Mouse (Mus musculus) myocyte (in vitro differentiated cells): Measurements from ENCODE around the gene Sdhd.

ENCODE experiments used
- CEBPB ChIP-seq: IDR thresholded peaks from 2 replicates; pipeline ENCODE4 v1.6.1; 2011; ENCODE audit warnings: mild to moderate bottlenecking, moderate library complexity; ENCODE audit not compliant: poor library complexity, insufficient read depth, severe bottlenecking
- E2F4 ChIP-seq: IDR thresholded peaks from one replicate; pipeline ENCODE4 v1.6.1; 2011; ENCODE audit warnings: mild to moderate bottlenecking, control low read depth, moderate library complexity; ENCODE audit not compliant: insufficient read depth
- MYOD1 ChIP-seq, 3 experiments: IDR thresholded peaks; one replicate each; pipeline ENCODE4 v1.6.1; 2011; ENCODE audit warnings: control low read depth in 2 of 3, low read depth in 2 of 3, mild to moderate bottlenecking in 2 of 3, moderate library complexity in 1 of 3; ENCODE audit not compliant: insufficient read length in 2 of 3, control insufficient read depth in 1 of 3
- MYOG ChIP-seq, 3 experiments: IDR thresholded peaks; one replicate each; pipeline ENCODE4 v1.6.1; 2011; ENCODE audit warnings: control low read depth in 2 of 3, low read depth in 2 of 3, mild to moderate bottlenecking in 2 of 3; ENCODE audit not compliant: insufficient read length in 2 of 3, control insufficient read depth in 1 of 3, insufficient read depth in 1 of 3
- POLR2A ChIP-seq: IDR thresholded peaks from one replicate; pipeline ENCODE4 v1.6.1; 2011; ENCODE audit warnings: low read depth, mild to moderate bottlenecking, control low read depth, moderate library complexity; ENCODE audit not compliant: insufficient read length
- POLR2AphosphoS2 ChIP-seq: IDR thresholded peaks from one replicate; pipeline ENCODE4 v1.6.1; 2011; ENCODE audit warnings: low read depth, control low read depth; ENCODE audit not compliant: insufficient read length
- TCF12 ChIP-seq: IDR thresholded peaks from one replicate; pipeline ENCODE4 v1.6.1; 2011; ENCODE audit warnings: mild to moderate bottlenecking, control low read depth; ENCODE audit not compliant: poor library complexity, insufficient read depth, severe bottlenecking
- TCF3 ChIP-seq: IDR thresholded peaks from one replicate; pipeline ENCODE4 v1.6.1; 2011; ENCODE audit warnings: low read depth, control low read depth; ENCODE audit not compliant: insufficient read length
- USF1 ChIP-seq: IDR thresholded peaks from one replicate; pipeline ENCODE4 v1.6.1; 2011; ENCODE audit warnings: low read depth, mild to moderate bottlenecking, control low read depth, moderate library complexity

GRCm38 (mm10) chr9:50633059-50633458, 29.4 kb upstream of the Sdhd start:
- TF ChIP-seq POLR2A = no peak
- TF ChIP-seq CEBPB = no peak
- TF ChIP-seq USF1 = no peak
- no peak for TF ChIP-seq MYOD1 (IDR thresholded peaks at IDR 0.05; ENCODE audit: control insufficient read depth in 1 of 3, insufficient read length in 2 of 3, low read depth in 2 of 3)
- no peak for TF ChIP-seq TCF3
- no peak for TF ChIP-seq TCF12
- no peak for TF ChIP-seq POLR2AphosphoS2
- no peak for TF ChIP-seq MYOG (IDR thresholded peaks at IDR 0.05; ENCODE audit: control insufficient read depth in 1 of 3, insufficient read depth in 1 of 3, insufficient read length in 2 of 3, low read depth in 2 of 3)
- no peak for TF ChIP-seq E2F4
